Mouse (Mus musculus) lung, adult 2 months (tissue): ENCODE data around the gene Tbrg4.

Experiments used
- CTCF ChIP-seq: fragments of 200-500 bp; IDR thresholded peaks from 2 replicates; pipeline ENCODE4 v1.5.1; 2011; ENCODE audit warnings: mild to moderate bottlenecking, low read length, control low read depth; ENCODE audit not compliant: insufficient read depth
- POLR2A ChIP-seq: fragments of 200-500 bp; IDR thresholded peaks from 2 replicates; pipeline ENCODE4 v1.6.1; 2011; ENCODE audit warnings: low read depth, mild to moderate bottlenecking, control low read depth, low read length, borderline replicate concordance; ENCODE audit errors: extremely low read depth

DNA sequence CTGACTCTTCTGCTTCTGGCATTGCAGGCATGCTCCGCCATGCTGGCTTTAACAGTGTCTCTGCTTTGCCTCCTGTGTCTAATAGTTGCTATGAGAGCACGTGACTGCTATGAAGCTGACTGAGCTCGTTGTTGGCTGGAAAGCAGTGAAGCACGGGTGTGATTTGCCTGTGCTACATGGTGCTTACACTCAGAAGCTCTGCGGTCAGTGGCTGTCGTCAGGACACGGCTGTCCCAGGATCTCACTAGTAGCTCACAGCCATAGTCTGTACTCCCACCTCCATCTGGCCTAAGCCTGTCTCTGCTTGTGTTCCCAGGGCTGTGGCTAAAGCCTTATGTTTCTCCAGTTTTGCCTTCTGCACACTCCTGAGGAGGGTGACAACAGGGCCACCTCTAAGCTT lies 37.6 kb downstream of the Tbrg4 start:
- TF ChIP-seq CTCF (no peak), POLR2A (no peak)
